Mouse (Mus musculus): ENCODE measurements at regions not wholly inside any gene's neighbourhood (a gene's known extent, or its start where the extent isn't known, plus 50 kb on each side); places are given as distances from the start of the nearest gene placed in this dataset.

DNA sequence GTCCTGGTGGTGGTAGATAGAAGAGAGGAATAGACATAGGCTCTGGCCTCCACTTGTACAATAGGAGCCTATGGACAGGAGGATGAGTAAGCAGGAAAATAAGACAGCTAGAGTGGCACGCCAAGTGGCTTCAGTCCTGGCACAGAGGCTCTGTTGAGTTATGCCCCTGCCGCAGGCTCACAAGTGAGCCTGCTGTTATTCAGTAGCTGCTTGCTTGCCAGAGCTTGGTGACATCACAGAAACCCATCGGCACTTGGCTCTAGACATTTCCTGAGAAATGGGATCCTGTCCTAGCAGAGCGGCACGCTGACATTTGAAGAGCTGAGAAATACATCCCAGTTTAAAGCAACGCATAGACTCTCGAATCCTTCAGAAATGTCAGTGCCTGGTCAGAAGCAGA lies 283.5 kb downstream of the Bcor start:
- no peak for DNase-seq (ENCODE audit: low read depth, low spot score)
- 86% methylated on average over 7 of the region's 7 CpGs for WGBS

DNA sequence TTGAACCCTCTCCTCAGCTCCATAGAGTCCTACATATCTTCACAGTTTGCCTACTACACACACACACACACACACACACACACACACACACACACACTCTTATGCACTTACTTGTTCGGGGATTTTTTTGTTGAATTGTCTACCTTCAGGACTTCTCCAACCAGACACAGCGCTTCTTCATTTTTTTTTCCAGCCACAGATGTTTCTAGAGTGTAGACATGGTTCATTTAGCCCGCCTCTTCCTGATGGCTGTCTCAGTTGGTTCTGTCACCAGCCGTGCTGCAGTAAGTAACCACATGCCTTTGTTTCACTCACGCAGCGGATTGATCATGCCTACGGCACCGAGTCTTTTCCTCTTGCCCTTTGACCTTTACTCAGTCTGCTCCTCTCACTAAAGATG lies 282.1 kb downstream of the Bcor start:
- 72% methylated on average over 8 of the region's 8 CpGs for WGBS
- DNase-seq (ENCODE audit: low read depth, low spot score) = no peak

DNA sequence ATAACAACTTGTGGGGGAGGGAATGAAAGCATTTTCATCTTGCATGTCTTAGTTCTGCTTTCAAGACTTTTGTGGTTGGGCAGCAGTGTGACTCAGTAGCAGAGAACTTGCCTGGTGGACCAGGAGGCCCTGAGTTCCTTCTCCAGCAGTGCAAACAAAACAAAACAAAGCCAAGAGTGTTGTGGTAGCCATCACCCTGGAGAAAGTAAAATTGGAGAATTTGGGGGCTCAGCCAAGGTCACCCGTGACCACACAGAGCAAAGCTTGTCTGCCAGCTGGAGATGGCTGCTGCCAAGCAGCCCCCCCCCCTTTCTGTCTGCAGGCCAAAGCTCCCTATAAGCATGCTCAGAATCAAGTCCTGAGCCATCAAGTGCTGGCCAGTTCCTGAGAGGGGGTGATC lies 279.2 kb downstream of the Bcor start:
- DNase-seq (ENCODE audit: low read depth, low spot score) = no peak
- 79% methylated on average over 1 of the region's 1 CpGs for WGBS

DNA sequence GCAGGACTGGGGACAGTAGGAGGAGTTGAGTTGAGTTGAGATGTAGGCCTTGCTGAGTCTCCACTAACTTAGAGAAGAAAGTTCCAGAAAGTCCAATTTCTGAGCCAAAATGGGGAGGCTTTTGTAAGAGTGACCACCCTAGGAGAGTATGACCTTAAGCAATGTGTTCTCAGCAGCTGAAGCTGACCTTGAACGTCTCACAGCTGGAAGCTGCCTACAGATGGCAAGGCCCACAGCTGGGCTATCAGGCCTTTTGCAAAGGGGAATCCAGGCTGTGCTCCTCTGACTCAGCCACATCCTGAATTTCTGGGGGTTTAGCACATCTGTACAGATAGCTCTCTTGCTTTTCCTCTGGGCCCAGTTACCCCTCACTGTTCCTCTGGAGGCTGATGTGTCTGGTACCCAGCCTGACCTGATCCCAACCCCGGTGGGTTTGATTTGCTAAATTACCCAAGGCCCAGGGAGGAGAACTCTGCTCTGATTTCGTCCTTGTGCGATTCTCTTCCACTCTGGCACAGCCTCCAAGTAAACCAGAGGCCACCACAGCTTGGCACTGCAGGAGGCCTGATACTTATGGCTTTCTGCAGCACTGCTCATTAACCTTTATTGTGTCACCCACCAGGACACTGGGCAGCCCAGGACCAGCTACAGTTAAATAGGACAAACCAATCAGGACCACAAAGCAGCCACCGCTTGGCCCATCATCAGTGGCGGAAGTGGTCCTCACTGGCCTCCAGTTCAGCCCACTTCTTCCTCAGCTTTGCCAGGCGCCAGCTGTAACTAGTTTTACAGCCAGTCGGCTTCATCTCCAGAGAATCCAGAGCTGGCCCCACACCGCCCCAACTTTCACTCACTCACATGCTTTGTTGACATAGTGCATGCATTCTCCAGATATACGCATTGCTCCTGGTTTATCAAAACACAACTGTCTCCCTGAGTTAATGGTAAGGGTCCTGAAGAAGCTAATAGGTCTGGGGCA lies 276.1 kb downstream of the Bcor start:
- DNase-seq (ENCODE audit: low read depth, low spot score) = no peak
- WGBS = 75% methylated on average over 10 of the region's 10 CpGs

DNA sequence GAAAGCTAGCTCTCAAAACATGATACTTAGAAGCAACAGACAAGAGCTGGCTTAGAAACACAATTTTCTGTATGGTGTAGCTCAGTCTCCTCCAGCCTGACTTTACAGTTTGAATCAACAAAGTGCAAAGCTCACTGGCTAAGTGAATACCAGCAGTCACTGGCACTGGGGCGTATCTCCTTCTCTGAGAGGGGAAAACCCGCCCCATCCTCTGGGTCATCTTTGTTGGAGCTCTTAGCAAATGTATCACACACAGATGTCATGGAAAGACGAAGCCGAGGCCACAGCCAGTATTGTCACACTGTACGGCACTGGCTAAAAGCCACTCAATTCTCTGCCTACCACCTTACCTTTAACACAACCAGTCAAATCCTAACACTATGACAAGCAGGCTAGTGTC lies 267.8 kb downstream of the Bcor start:
- 86% methylated on average over 5 of the region's 5 CpGs for WGBS
- no peak for DNase-seq (ENCODE audit: low read depth, low spot score)

DNA sequence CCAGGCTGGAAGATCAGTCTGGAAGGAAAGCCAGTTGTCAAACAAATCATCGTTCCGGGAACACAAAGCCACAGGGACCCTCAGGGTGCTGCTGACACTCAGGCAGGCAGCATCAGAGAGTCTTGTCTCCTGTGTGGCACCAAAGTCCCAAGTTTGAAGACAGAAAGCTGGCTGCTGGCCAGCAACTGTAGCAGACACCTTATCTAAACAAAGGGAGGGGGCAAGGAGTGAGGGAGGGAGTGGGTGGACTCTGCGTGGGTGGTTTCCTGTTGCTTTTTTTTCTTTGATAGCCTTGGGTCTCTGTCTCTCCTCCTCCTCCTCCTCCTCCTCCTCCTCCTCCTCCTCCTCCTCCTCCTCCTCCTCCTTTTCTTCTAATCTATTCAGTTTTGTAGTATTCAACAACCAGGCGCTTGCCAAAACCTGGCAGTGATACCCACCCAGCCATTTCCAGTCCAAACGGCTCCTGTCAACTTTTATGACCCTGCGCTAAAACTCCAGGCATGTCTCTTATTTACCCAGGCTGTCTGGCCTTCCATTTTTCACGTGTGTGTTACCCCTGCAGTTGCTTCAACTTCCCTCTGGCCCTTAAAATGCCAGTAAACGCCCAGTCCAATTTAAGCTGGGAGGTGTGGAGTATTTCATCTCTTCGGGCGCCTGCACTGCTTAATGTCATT lies 266.4 kb downstream of the Bcor start:
- WGBS = 32% methylated on average over 10 of the region's 10 CpGs
- no peak for DNase-seq (ENCODE audit: low read depth, low spot score)

DNA sequence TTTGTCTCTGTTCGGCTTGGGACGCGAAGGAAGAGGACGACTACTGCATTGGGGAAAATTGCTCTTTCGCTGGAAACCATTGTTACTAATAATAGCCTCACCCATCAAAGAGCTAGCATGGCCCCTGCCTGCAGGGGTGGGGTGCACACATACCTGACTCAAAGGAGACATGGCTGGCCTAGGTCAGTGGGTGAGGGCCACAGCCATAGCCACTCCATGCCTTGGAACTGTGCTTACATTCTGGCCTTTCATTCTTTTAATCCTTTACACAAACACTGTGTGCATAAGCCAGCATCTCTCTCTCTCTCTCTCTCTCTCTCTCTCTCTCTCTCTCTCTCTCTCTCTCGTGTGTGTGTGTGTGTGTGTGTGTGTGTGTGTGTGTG lies 265.9 kb downstream of the Bcor start:
- DNase-seq (ENCODE audit: low read depth, low spot score) = no peak
- 41% methylated on average over 5 of the region's 6 CpGs for WGBS

DNA sequence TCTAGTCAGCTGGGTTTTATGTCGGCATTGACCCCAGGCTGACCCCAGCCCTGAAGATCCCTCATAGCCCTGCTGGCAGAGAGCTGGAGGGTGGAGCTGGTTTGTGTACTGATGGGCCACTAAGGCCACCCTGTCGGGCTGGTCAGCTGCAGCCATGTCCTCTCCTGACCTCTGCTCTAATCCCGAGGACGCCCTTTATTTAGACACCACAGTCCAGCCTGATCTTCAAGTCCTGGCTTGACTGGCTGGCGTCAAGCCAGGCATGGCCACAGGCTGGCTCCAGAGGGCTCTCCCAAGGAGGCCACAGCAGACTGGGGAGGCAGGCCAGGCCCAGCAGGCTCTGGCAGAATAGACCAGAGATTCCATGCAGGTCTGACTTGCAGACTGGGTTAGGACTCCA lies 264.8 kb downstream of the Bcor start:
- DNase-seq (ENCODE audit: low read depth, low spot score) = no peak
- WGBS = 52% methylated on average over 5 of the region's 5 CpGs

DNA sequence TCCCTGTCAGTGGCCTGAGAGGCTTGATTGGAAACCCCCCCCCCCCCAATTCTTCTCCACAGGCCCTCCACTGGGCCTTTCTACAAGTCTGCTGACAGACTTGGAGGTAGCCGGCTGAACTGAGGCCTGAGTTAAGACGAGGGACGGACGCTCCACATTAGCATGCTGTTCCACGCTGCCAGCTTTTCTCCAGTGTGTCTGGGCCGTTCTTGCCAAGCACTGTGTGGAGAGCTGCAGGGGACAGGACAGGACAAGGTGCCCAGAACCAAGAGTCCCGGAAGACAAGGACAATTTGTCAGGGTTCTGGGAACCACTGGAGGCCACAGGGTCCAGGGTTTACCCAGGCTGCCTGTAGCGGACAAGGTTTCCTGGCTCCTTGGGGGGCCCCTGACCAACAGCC lies 261.9 kb downstream of the Bcor start:
- 96% methylated on average over 8 of the region's 8 CpGs for WGBS
- DNase-seq (ENCODE audit: low read depth, low spot score) = no peak

DNA sequence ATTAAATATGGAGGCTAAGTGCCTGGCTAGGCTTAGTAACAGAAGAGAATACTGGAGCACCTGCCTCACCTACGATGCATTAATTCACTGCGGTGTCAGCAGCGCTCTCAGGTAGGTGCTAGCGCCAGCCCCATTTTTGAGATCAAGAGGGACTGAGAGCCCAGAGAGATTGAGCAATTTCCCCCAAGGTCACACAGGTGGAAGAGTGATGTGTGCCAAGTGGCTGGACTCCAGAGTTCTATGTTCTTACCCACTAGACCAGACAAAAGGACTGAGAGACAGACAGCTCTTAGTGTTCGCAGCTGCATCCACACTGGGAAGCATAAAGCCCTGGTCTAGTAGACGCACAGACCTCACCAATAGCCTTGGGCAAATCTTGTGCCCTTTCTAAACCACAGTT lies 261.1 kb downstream of the Bcor start:
- DNase-seq (ENCODE audit: low read depth, low spot score) = no peak
- WGBS = 86% methylated on average over 6 of the region's 6 CpGs

DNA sequence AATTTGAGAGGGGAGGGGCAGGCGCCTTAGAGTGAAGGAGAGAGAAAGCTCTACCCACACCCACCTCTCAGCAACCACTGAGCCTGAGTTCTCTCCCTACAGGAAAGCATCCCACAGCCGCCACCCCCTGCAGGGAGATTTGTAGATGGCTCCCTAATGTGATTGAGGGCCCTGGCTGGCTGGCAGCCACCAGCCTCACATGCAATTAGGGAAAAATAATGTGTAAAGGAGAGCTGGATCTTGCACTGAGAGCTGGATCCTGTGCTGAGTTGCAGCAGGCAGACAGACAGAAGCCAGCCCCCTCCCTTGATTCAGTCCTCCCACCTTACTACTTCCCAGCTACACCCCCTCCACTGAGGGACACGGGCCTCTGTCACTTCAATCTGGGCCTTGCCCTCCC lies 260.2 kb downstream of the Bcor start:
- 78% methylated on average over 3 of the region's 3 CpGs for WGBS
- DNase-seq (ENCODE audit: low read depth, low spot score) = no peak

DNA sequence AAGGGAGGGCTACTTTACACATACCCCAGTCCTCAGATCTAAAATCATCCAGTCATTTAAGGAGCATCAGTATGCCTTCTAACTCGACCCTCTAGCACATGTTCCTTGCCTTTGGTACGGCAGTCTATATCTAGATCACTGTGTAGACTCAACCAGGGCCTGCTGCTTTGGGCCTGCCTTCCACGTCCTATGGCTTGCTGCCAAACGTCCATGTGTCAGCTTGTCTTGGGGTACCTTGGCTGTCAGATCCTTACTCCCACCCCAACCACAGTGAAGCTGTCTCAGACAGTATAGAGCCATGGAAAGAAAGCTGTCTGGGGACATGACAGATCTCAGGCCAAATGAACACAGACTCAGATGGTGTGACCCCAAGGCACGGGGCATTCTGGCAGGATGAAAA lies 258.4 kb downstream of the Bcor start:
- no peak for DNase-seq (ENCODE audit: low read depth, low spot score)
- 68% methylated on average over 5 of the region's 5 CpGs for WGBS

DNA sequence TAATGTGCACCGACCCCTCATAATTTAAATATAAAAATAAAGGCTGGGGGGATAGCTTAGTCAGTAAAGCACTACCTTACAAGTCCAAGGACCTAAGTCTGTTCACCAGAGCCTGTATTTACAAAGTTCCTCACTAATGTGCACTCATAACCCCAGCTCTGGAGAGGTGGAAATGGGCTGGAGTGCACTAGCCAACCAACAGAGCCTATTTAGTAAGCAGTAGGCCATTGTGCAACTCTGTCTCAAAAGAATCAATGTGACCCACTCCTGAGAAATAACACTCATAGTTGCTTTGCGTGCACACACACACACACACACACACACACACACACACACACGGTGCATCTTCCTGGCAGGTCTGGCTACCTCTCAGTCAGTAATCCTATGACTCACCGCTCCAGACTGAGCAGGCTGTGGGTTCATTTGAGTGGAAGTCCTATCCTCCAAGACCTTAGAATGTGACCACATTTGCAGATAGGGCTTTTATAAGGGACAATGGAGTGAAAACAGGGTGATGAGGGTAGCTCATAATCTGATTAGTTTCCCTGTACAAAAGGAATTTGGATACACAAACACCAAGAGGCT lies 256.9 kb downstream of the Bcor start:
- WGBS = 84% methylated on average over 4 of the region's 4 CpGs
- DNase-seq (ENCODE audit: low read depth, low spot score) = no peak

DNA sequence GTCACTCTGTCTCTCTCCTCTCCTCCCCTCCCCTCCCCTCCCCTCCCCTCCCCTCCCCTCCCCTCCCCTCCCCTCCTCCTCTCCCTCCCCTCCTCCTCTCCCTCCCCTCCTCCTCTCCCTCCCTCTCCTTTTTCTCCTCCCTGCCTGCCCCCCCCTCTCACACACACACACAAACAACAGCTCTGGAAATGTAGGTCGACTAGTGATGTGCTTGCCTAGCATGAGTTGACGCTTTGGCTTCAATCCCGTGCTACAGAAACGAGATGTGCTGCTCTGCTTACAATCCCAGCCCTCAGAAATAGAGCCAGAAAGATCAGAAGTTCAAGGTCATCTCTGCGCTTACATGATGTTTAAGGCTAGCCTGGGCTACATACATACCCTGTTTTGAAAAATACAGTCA lies 254.9 kb downstream of the Bcor start:
- DNase-seq (ENCODE audit: low read depth, low spot score) = no peak
- WGBS = 56% methylated on average over 5 of the region's 5 CpGs

DNA sequence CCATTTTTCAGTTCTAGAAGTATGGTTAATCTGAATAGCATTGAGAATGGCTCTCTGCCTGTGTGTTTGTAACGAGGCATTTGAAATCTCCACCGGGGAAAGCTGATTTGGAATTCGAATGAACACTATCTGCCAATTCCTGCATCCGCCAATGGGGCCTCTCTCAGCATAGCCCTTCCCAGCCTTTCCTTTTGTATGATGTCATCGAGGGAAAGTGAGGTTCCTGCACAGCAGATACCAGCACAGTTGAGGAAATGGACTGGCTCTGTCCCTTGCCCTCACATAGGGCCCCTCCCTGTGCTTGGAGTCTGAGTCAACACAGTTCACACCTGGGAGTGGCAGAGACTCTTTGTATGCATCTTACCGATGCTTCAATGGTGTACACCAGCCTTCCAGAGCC lies 253.0 kb downstream of the Bcor start:
- 36% methylated on average over 6 of the region's 6 CpGs for WGBS
- DNase-seq (ENCODE audit: low read depth, low spot score) = no peak

DNA sequence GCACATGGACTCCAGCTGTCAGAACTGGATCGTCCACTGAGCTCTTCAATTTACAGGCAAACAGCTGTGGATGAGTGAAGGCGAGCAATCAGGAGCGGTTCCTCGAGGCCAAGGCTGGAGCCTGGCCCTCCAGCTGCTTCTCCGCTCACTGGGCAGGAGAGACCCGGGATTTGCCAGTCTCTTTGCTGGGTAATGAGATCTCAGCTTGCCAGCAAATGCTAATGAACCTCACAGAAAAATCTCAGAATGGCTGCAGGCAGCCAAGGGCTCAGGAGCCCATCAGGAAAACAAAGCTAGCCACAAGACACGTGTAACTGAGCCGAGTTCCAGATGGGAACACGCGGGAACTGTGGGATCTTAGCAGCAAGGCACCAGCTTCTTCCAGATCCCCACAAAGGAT lies 244.2 kb downstream of the Bcor start:
- WGBS = 78% methylated on average over 10 of the region's 10 CpGs
- no peak for DNase-seq (ENCODE audit: low read depth, low spot score)

DNA sequence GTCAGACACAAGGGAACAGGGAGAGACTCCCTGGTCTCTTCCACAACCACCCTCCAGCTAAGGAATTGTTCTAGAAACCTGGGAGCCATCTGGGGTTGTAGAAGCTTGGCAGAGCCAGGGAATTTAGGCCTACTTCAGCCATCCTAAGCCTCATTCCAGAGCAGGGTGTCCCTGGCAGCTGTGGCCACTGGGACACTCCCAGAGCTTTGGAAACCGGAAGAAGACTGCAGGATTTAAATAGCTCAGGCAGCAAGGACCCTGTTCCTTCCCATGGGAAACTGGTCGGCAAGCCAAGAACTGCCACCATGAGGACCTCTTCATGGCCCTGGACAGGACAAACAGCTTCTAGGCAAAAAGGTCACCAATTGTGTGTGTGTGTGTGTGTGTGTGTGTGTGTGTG lies 239.9 kb downstream of the Bcor start:
- DNase-seq (ENCODE audit: low read depth, low spot score) = no peak
- 37% methylated on average over 2 of the region's 2 CpGs for WGBS

DNA sequence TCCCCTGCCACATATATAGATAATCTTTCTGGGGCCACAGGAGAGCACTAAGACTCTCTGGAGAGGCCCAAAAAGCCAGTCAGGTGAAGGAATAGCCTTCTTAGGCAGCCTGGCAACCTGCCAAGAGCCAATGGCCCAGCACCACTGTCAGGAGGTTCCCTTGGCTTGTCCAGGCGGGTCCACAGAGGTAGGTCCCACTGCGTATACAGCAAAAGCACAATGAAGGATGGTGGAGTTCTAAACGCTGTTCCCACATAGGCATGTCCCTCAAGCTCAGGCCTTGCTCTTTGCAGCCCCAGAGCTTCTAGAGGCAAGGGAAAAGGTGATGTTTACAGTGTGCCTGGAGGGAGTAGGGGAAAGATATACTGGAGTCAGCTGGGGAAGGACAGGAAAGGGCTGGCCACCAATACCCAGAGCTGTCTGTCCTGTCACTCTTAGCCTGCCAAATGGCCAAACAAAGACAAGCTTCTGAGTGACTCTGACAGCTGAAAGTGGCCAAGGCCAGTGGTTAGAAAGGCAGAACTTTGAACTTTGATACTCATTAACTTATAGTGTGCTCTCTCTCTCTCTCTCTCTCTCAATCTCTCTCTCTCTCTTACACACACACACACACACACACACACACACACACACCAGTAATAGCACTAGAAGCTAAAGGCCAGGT lies 235.4 kb downstream of the Bcor start:
- WGBS = 42% methylated on average over 3 of the region's 3 CpGs
- no peak for DNase-seq (ENCODE audit: low read depth, low spot score)

DNA sequence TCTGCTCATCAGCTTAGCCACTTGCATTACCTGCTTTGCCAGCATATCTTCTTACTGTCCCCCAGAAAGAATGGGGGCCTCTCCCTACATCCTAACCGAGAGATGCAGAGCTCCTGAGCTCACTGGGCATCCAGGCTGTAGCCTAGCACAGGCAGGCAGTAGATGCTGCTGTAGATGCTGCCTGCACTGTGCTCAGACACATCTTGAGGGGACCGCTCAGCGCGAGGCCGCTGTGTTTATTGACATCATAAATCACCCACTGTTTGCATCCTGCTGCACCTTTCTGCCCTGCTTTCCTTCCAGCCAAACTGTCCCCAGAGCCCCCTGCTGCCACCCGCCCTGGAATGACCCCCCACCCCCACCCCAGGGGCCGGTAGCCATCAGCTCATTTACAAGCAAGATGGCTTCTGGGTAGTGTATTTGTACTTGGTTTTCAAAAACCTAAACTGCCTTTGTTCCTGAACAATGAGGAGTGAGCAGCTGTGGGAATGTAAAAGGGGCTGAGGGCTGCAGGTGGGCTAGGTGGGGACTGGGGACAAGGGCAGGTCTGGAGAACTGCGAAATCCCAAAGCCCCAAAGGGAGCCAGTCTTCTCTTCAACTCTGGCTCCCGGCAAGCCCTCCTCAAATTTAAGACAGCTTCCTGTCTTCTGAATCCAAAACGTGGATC lies 233.2 kb downstream of the Bcor start:
- WGBS = 54% methylated on average over 10 of the region's 10 CpGs

DNA sequence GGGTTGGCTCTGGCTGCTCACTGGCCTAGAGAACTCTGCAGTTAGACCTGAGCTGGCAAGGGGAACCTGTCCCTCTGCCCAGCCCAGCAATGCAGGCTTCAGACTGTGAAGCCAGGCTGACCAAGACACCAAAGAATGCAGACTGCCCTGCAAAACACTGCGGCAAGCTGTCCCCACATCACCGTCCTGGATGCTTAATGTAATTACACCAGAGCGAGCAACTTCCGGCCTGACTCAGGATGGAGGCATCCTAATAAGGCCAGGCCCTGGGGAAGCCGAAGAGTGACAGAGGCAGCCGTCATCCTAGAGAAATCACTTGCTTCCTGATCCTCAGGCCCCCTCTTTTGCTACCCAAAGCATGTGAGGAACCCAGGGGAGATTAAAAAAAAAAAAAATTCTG lies 230.7 kb downstream of the Bcor start:
- WGBS = 84% methylated on average over 6 of the region's 6 CpGs
- no peak for DNase-seq (ENCODE audit: low read depth, low spot score)

More for the DNA sequence above, 233.2 kb downstream of the Bcor start:
- no peak for DNase-seq (ENCODE audit: low read depth, low spot score)

All from large intestine, adult 2 months (tissue).